Mouse (Mus musculus) kidney, adult 2 months (tissue): ENCODE measurements at regions not wholly inside any gene's neighbourhood (a gene's known extent, or its start where the extent isn't known, plus 50 kb on each side); places are given as distances from the start of the nearest gene placed in this dataset.

ENCODE experiments used
- CTCF ChIP-seq: fragments of 200-500 bp; conservative IDR thresholded peaks from 2 replicates; pipeline ENCODE4 v1.5.1; 2011; ENCODE audit warnings: low read depth, mild to moderate bottlenecking, control low read depth, low read length, moderate library complexity, mixed read lengths; ENCODE audit not compliant: insufficient read depth, insufficient read length
- POLR2A ChIP-seq: fragments of 200-500 bp; IDR thresholded peaks from one replicate; pipeline ENCODE4 v1.6.1; 2011; ENCODE audit warnings: low read depth, low read length, control low read depth

GRCm38 (mm10) chr1:98665584-98665983 lies 244.7 kb downstream of the Slco6d1 start:
- TF ChIP-seq CTCF (no peak), POLR2A (no peak)
